Mouse (Mus musculus): ENCODE measurements around the gene Egln3.

Gene Egln3

DNA sequence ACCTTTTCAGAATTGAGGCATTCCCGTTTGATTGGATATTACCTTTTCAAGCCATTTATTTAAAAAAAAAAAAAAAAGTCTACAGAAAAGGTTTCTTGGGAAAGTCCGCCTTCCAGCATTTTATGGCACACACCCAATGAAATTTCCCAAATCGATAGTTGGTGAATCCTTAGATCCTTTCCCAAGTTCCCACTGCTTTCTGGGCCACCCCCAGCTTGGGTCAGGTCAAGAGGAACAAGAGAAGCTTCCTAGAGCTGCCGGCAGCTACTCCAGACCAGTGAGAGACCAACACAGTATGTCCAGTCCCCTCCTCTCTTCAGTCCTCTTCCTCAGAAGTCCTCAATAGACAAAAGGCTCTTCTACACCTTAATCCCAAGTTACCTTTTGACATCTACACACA is 40.5 kb downstream of the Egln3 start:
- peak; percentile 11 for DNase-seq (ENCODE audit: inconsistent ontology term)

GRCm38 (mm10) chr12:54162637-54163131 is 41.0 kb downstream of the Egln3 start:
- DNase-seq (ENCODE audit: inconsistent ontology term): peak; percentile 49

GRCm38 (mm10) chr12:54161468-54162202 is 42.0 kb downstream of the Egln3 start:
- no peak for DNase-seq (ENCODE audit: inconsistent ontology term)

- DNase-seq (ENCODE audit: inconsistent ontology term): no peak
Measured at GRCm38 (mm10) chr12:54160279-54160678, 43.4 kb downstream of the Egln3 start.

DNA sequence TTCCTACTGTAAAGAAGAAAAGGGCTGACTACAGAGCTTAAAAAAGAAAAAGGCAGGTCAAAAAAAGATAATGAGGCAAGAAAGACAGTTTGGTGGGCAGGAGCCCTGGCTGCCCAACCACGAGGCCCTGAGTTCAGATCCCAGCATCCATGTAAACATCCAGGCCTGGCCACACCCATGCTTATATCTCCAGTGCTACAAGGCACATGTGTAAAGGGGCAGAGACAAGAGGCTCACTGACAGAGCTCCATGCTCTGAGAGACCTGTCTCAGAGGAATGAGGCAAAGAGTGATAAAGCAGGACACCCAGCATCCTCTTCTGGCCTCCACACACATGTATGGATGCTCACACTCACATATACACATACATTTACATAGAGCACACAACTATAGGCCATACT is 48.9 kb downstream of the Egln3 start:
- no peak for DNase-seq (ENCODE audit: inconsistent ontology term)

DNA sequence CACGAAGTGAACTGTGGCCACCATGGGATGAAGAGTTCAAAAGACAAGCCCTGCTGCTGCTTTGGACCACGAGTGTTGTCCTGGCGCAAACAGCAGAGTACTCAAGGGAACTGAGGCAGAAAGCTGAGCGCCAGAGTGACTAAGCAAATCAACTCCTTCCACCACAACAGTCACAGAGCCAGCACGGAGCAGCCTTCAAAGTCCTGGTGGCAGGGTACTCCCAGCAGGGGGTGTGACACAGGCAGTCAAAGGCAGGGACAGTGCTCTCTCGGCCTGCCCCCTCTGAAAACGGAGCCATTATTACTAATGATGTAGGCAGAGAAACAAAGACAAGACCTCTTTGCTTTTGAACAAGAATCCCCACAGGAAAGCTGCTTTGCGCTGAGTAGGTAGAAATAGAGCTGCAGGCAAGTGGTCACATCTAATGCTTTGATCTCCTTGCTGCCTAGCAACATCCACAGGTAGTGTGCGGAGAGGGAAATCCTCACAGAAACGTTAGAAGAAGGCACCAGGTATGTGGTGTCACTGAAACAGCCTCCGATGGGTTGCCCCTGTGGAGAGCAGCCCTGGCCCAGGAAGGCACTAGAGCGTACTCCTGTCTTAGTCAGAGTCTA is 56.6 kb downstream of the Egln3 start:
- DNase-seq (ENCODE audit: inconsistent ontology term): peak; percentile 85

Data from Muller cell, postnatal 12 days (primary cell).